Mouse (Mus musculus) lung, postnatal 10 days (tissue): ENCODE results near the gene Ttc36.
"Not testable (repeated sequence)": the region's sequence is repeated elsewhere in the genome, so short reads cannot be mapped to it uniquely, and the experiment has no call there.

ENCODE experiments used
- DNase-seq: peaks from one replicate; pipeline ENCODE4 v3.0.0; 2021

Gene Ttc36

DNA sequence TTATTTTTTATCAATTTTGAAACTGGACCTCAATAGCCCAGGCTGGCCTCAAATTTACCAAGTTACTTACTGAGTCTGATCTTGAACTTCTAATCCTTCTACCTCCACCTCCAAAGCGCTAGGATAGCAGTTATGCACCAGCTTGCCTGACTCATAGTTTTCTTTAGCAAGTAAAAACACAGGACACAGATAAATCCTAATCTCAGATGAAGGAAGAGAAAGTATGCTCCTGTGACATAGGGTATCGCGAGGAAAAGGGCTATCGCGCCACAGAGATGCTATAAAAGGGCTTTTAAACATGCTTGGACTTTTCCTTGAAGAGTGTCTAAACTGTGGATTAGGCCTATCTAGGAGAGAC is 30.5 kb downstream of the Ttc36 start:
- DNase-seq, result no peak

DNA sequence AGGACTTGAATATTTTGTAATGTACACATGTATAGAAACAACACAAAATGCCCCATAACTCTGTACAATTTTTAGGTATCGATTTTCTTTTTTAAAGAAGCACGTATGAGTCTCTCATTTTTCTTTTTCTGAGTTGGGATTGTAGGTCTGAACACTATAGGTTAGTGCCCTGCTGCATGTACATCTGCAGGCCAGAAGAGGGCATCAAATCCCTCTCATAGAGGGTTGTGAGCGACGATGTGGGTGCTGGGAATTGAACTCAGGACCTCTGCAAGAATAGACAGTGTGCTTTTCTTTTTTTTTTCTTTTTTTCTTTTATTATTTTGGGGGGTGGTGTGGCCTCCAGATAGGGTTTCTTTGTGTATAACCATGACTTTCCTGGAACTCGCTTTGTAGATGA is 31.5 kb downstream of the Ttc36 start:
- DNase-seq, result no peak

DNA sequence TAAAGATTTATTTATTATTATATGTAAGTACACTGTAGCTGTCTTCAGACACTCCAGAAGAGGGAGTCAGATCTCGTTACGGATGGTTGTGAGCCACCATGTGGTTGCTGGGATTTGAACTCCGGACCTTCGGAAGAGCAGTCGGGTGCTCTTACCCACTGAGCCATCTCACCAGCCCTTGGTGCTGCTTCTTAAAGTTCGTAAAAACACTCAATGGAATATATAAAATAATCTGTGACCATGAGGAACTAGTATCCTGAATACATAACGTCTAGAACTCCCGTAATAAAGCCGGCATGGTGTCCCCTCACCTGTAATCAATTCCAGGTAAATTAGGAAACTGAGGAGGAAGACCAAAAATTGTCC is 34.9 kb downstream of the Ttc36 start:
- DNase-seq, result not testable (repeated sequence)

DNA sequence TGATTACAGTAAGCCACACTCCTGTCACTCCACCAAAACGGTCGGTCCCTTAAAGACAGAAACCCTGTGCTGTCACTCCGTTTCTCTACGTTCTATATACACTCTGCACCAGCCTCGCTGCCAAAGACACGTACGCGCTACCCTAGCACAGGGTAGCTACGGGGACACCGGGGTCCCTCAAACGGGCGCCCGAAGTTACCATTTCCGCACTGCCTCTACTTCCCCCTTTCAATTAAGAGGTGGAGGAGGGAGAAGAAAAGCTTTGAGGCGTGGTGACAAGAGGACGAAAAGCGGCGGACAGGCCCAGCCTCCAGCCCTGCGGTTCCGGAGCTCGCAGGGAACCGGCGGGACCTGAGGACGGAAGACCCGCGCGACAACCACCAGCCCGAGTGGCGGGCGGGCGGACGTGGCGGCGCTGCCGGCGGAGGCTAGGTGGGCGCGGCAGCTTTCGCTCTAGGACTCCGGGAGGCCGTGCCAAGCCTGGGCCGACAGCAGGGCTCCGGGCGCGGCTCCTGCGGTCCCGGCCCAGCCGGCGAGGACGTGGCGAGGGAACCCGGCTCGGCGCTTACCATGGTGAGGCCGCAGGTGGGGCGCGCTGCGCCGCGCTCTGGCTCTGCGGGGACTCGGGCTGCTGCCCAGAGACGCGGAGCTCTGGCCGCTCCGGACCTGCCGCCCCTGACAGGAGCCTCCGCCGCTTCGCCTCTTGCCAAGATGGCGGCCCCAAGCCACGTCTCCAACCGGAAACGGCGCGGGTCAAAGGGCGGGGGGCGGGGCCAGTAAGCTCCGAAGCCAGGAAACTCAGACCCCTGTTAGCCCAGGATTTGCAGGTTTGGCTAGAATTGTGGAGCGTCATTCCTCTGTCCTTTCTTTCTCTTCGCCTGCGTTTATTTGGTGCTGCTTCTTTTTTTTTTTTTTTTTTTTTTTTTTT is 35.5 kb downstream of the Ttc36 start, which contains the start of the genes Arcn1 and Ift46:
TSS of gene Arcn1 (minus strand) at position 745 of the 928 bp plus-strand sequence.
TSS of gene Ift46 (plus strand) at position 808 of the 928 bp plus-strand sequence.
- DNase-seq, result peak; percentile 85

GRCm38 (mm10) chr9:44760873-44761272 is 42.0 kb downstream of the Ttc36 start:
- DNase-seq, result no peak
